Mouse (Mus musculus) MEL (cell line): Measurements from ENCODE around the gene Smad1. TPM values are rescaled to one million over a fixed set of nuclear protein-coding genes. Genes with fewer than 3 reads are reported as not detected.

Experiments used
- DNase-seq: peaks from one replicate; pipeline ENCODE4 v3.0.0; 2011; ENCODE audit warnings: low read depth, low spot score
- H3K27ac ChIP-seq: 2 replicates; pipeline ENCODE4 v1.5.1; 2012; ENCODE audit warnings: low read depth, mild to moderate bottlenecking, control low read depth, low read length, moderate library complexity; ENCODE audit not compliant: control insufficient read depth
- H3K27me3 ChIP-seq, 2 experiments: fragments of 150-350 bp in 1 of 2; sonication (generic) in 1 of 2; 2 replicates each; pipeline ENCODE4 v1.6.1; 2012; ENCODE audit warnings: low read length in 2 of 2, mild to moderate bottlenecking in 2 of 2, improper control_type of control experiment in 1 of 2, moderate library complexity in 1 of 2; ENCODE audit not compliant: insufficient read depth in 2 of 2, control insufficient read depth in 1 of 2
- H3K36me3 ChIP-seq, 2 experiments: 2 replicates each; pipeline ENCODE4 v1.6.1; 2012 to 2014; ENCODE audit warnings: low read length in 2 of 2, improper control_type of control experiment in 1 of 2, inconsistent platforms in 1 of 2, mild to moderate bottlenecking in 1 of 2; ENCODE audit not compliant: insufficient read depth in 2 of 2, control insufficient read depth in 1 of 2
- H3K4me1 ChIP-seq, 2 experiments: fragments of 150-350 bp in 1 of 2; sonication (generic) in 1 of 2; 2 replicates each; pipeline ENCODE4 v1.6.1; 2012; ENCODE audit warnings: low read length in 2 of 2, improper control_type of control experiment in 1 of 2, mild to moderate bottlenecking in 1 of 2; ENCODE audit not compliant: insufficient read depth in 2 of 2, control insufficient read depth in 1 of 2
- H3K4me3 ChIP-seq, 2 experiments: fragments of 150-350 bp in 1 of 2; sonication (generic) in 1 of 2; 2 replicates each; pipeline ENCODE4 v1.5.1; 2012; ENCODE audit warnings: low read depth in 2 of 2, low read length in 2 of 2, mild to moderate bottlenecking in 2 of 2, moderate library complexity in 2 of 2, control low read depth in 1 of 2, improper control_type of control experiment in 1 of 2; ENCODE audit not compliant: control insufficient read depth in 1 of 2, insufficient read depth in 1 of 2
- H3K79me2 ChIP-seq: 2 replicates; pipeline ENCODE4 v1.6.1; 2012; ENCODE audit warnings: mild to moderate bottlenecking, low read length, moderate library complexity; ENCODE audit not compliant: control insufficient read depth, poor library complexity, insufficient read depth
- H3K9ac ChIP-seq: 2 replicates; pipeline ENCODE4 v1.6.1; 2012; ENCODE audit warnings: low read depth, mild to moderate bottlenecking, control low read depth, low read length, moderate library complexity; ENCODE audit not compliant: control insufficient read depth, poor library complexity, severe bottlenecking
- H3K9me3 ChIP-seq: fragments of 150-350 bp; sonication (generic); replicated peaks from 2 replicates; pipeline ENCODE4 v1.6.1; 2012; ENCODE audit warnings: mild to moderate bottlenecking, low read length, improper control_type of control experiment, moderate library complexity; ENCODE audit not compliant: insufficient read depth
- CHD1 ChIP-seq: IDR thresholded peaks from 2 replicates; pipeline ENCODE4 v1.6.1; 2012; ENCODE audit warnings: low read depth, mild to moderate bottlenecking, inconsistent platforms, low read length, improper control_type of control experiment
- CTCF ChIP-seq, 3 experiments: IDR thresholded peaks in 2 of 3; conservative IDR thresholded peaks in 1 of 3; 2 replicates each; pipeline ENCODE4 v1.5.1; 2011 to 2012; ENCODE audit warnings: low read length in 3 of 3, low read depth in 2 of 3, mild to moderate bottlenecking in 2 of 3, improper control_type of control experiment in 1 of 3, inconsistent platforms in 1 of 3, mixed read lengths in 1 of 3, moderate library complexity in 1 of 3; ENCODE audit not compliant: control insufficient read depth in 1 of 3, insufficient read depth in 1 of 3, poor library complexity in 1 of 3, severe bottlenecking in 1 of 3
- ELF1 ChIP-seq: IDR thresholded peaks from 2 replicates; pipeline ENCODE4 v1.6.1; 2014; ENCODE audit warnings: low read depth, mild to moderate bottlenecking, inconsistent platforms, low read length, improper control_type of control experiment, moderate library complexity
- GABPA ChIP-seq: IDR thresholded peaks from 2 replicates; pipeline ENCODE4 v1.6.1; 2012; ENCODE audit warnings: low read depth, mild to moderate bottlenecking, inconsistent platforms, low read length, improper control_type of control experiment, moderate library complexity
- MAFK ChIP-seq: IDR thresholded peaks from 2 replicates; pipeline ENCODE4 v1.6.1; 2011; ENCODE audit warnings: low read depth, mild to moderate bottlenecking, low read length, improper control_type of control experiment, borderline replicate concordance
- MEF2A ChIP-seq: IDR thresholded peaks from 2 replicates; pipeline ENCODE4 v1.6.1; 2014; ENCODE audit warnings: low read depth, mild to moderate bottlenecking, inconsistent platforms, low read length, improper control_type of control experiment; ENCODE audit not compliant: poor library complexity, insufficient replicate concordance, severe bottlenecking; ENCODE audit errors: extremely low read depth
- MXI1 ChIP-seq: IDR thresholded peaks from 2 replicates; pipeline ENCODE4 v1.6.1; 2011; ENCODE audit warnings: mild to moderate bottlenecking, low read depth, low read length, improper control_type of control experiment
- MYB ChIP-seq: IDR thresholded peaks from 2 replicates; pipeline ENCODE4 v1.6.1; 2011; ENCODE audit warnings: mild to moderate bottlenecking, low read depth, low read length, improper control_type of control experiment
- MYC ChIP-seq: IDR thresholded peaks from 2 replicates; pipeline ENCODE4 v1.6.1; 2011; ENCODE audit warnings: low read depth, mild to moderate bottlenecking, low read length, improper control_type of control experiment, moderate library complexity
- POLR2A ChIP-seq, 2 experiments: IDR thresholded peaks; 2 replicates each; pipeline ENCODE4 v1.6.1; 2011 to 2012; ENCODE audit warnings: low read length in 2 of 2, mild to moderate bottlenecking in 2 of 2, control low read depth in 1 of 2, improper control_type of control experiment in 1 of 2, low read depth in 1 of 2, moderate library complexity in 1 of 2; ENCODE audit not compliant: control insufficient read depth in 1 of 2, insufficient read depth in 1 of 2, poor library complexity in 1 of 2
- POLR2AphosphoS2 ChIP-seq: IDR thresholded peaks from 2 replicates; pipeline ENCODE4 v1.6.1; 2011; ENCODE audit warnings: low read length, improper control_type of control experiment
- RAD21 ChIP-seq: IDR thresholded peaks from 2 replicates; pipeline ENCODE4 v1.6.1; 2011; ENCODE audit warnings: mild to moderate bottlenecking, low read depth, low read length, improper control_type of control experiment
- RCOR1 ChIP-seq: IDR thresholded peaks from 2 replicates; pipeline ENCODE4 v1.6.1; 2012; ENCODE audit warnings: low read depth, mild to moderate bottlenecking, inconsistent platforms, low read length, improper control_type of control experiment
- SMC3 ChIP-seq: IDR thresholded peaks from 2 replicates; pipeline ENCODE4 v1.6.1; 2011; ENCODE audit warnings: low read depth, low read length, improper control_type of control experiment
- TAL1 ChIP-seq: IDR thresholded peaks from 2 replicates; pipeline ENCODE4 v1.6.1; 2012; ENCODE audit warnings: mild to moderate bottlenecking, inconsistent platforms, low read length, moderate library complexity, mixed read lengths
- TBP ChIP-seq: IDR thresholded peaks from 2 replicates; pipeline ENCODE4 v1.8.0; 2011; ENCODE audit warnings: low read depth, low read length, improper control_type of control experiment
- USF2 ChIP-seq, 2 experiments: IDR thresholded peaks; 2 replicates each; pipeline ENCODE4 v1.6.1; 2011 to 2012; ENCODE audit warnings: improper control_type of control experiment in 2 of 2, low read length in 2 of 2, borderline replicate concordance in 1 of 2, inconsistent platforms in 1 of 2, low read depth in 1 of 2, mild to moderate bottlenecking in 1 of 2; ENCODE audit not compliant: insufficient read depth in 1 of 2
- ZC3H11A ChIP-seq: IDR thresholded peaks from 2 replicates; pipeline ENCODE4 v1.6.1; 2012; ENCODE audit warnings: low read depth, mild to moderate bottlenecking, inconsistent platforms, low read length, improper control_type of control experiment
- ZMIZ1 ChIP-seq: IDR thresholded peaks from 2 replicates; pipeline ENCODE4 v1.6.1; 2012; ENCODE audit warnings: low read depth, mild to moderate bottlenecking, inconsistent platforms, low read length, improper control_type of control experiment, moderate library complexity
- polyA plus RNA-seq, 2 experiments: library from polyadenylated mRNA; stranded (reverse) in 1 of 2; unstranded in 1 of 2; fragments of >175 nt in 1 of 2; fragments of >200 nt in 1 of 2; gene quantifications; 2 replicates each; pipeline versions ENCODE4 v1.2.1 to v1.2.4; 2012; ENCODE audit warnings: low replicate concordance in 2 of 2, low read depth in 1 of 2; ENCODE audit not compliant: insufficient read length in 2 of 2, insufficient read depth in 1 of 2, missing spikeins in 1 of 2
- total RNA-seq: library from RNA; depleted of rRNA; stranded (reverse); fragments of 300-350 nt; gene quantifications from 2 replicates; pipeline ENCODE4 v1.2.3, GENCODE M21; 2012

Smad1 gene
- total and polyA plus RNA-seq, 3 experiments: 1.3 to 2.0 TPM; not detected in 1

DNA sequence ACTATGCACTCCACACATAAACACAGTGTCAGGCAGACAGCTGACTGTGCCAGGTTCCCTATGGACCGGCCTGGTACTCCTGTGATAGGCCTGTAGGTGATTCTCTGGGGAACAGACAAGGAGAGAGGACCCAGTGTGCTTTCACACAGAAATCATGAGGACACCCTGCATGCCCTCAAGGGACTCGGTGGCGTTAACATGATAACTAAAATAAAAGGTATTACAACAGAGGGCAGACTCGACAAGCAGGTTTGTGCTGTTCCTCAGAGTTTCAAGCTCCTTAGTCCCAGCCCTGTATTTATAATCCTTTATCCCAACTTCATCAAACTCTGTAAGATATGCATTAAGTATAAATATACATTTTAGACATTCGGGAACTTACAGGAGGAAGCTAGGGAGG, 12.5 kb downstream of the Smad1 start:
- H3K36me3 ChIP-seq: peaks cover 0 to 5% of the 10 kb centered on the region in 2 experiments; a peak in 2 of 4 replicates
- H3K4me1 ChIP-seq: peaks cover 3 to 17% of the 10 kb centered on the region in 2 experiments; a peak in 2 of 4 replicates
- TF ChIP-seq MYC (no peak), ZMIZ1 (no peak), ELF1 (no peak), GABPA (no peak), TBP (no peak), ZC3H11A (no peak), TAL1 (no peak), CHD1 (no peak), RAD21 (no peak), POLR2AphosphoS2 (no peak), CTCF (IDR thresholded peaks at IDR 0.05 in 2 of 3, conservative IDR thresholded peaks at IDR 0.05 in 1 of 3; ENCODE audit: control insufficient read depth in 1 of 3, insufficient read depth in 1 of 3, low read depth in 2 of 3, low read length in 3 of 3, poor library complexity in 1 of 3, severe bottlenecking in 1 of 3) (no peak), POLR2A (IDR thresholded peaks at IDR 0.05; ENCODE audit: control insufficient read depth in 1 of 2, insufficient read depth in 1 of 2, low read depth in 1 of 2, low read length in 2 of 2, poor library complexity in 1 of 2) (no peak), MAFK (no peak), MEF2A (no peak), USF2 (IDR thresholded peaks at IDR 0.05; ENCODE audit: borderline replicate concordance in 1 of 2, insufficient read depth in 1 of 2, low read depth in 1 of 2, low read length in 2 of 2) (no peak), MXI1 (no peak)
- H3K9ac ChIP-seq: no peak overlapping the region
- H3K79me2 ChIP-seq: peaks cover 4% of the 10 kb centered on the region; the same call in 1 of the 2 replicates
- no peaks in the 10 kb centered on the region for H3K27me3 ChIP-seq
- no peak overlapping the region for H3K4me3 ChIP-seq
- no peaks in the 10 kb centered on the region for H3K9me3 ChIP-seq
- DNase-seq: no peak
- H3K27ac ChIP-seq: no peak overlapping the region

- no peaks in the 10 kb centered on the region for H3K9me3 ChIP-seq
- no peak overlapping the region for H3K27ac ChIP-seq
- H3K4me3 ChIP-seq: no peak overlapping the region
- peaks cover 0 to 5% of the 10 kb centered on the region in 2 experiments; a peak in 2 of 4 replicates for H3K36me3 ChIP-seq
- peak; percentile 32 for DNase-seq
- H3K79me2 ChIP-seq: peaks cover 4% of the 10 kb centered on the region; the same call in 1 of the 2 replicates
- peak; percentile 29; the same call in 1 of the 2 replicates for TF ChIP-seq SMC3
- no peak for TF ChIP-seq ZMIZ1
- peak; percentile 23 for TF ChIP-seq RAD21
- TF ChIP-seq MYB: no peak
- TF ChIP-seq CTCF (IDR thresholded peaks at IDR 0.05 in 2 of 3, conservative IDR thresholded peaks at IDR 0.05 in 1 of 3; ENCODE audit: control insufficient read depth in 1 of 3, insufficient read depth in 1 of 3, low read depth in 2 of 3, low read length in 3 of 3, poor library complexity in 1 of 3, severe bottlenecking in 1 of 3): peak; percentile 47 to 64 (median 56)
- TF ChIP-seq RCOR1: no peak
- H3K27me3 ChIP-seq: no peaks in the 10 kb centered on the region
- H3K4me1 ChIP-seq: peaks cover 3 to 17% of the 10 kb centered on the region in 2 experiments; a peak in 2 of 4 replicates
- H3K9ac ChIP-seq: no peak overlapping the region
These were observed 13.0 kb downstream of the Smad1 start for GRCm38 (mm10) chr8:79386358-79386757.
